20 mouse cellular contexts compared by ENCODE assay signal in the genomic region with DNA sequence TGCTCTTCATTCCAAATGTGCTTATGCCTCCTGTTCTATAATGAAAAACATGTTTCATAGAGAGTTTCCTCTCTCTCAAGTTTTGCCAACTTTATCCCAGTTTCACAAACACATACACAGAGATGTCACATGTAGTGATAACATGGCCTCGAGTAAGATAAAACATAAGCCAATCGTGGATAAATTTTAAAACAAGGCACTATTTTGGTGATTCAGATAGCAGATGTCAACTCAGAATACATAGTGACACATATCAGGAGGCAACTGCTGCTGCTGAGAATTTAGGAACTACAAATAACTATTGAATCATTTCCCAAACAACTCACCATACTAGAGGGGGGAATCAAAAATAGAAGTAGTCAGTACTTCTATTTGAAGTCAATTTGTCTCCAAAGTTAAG.
DNase-seq lines count a peak whose midpoint lies in the region; ATAC-seq lines count a peak whose summit lies in the region.
"Had no signal": no experiment of that assay in that cellular context is flagged by ENCODE, and none has a peak within 500 bp of the region (broad histone marks: within the 10 kb centered on the region; RNA-seq: fewer than 3 reads in every experiment).

No protein-coding gene starts in this region.

- no peaks in the 10 kb centered on the region for H3K27me3 ChIP-seq in forebrain, embryonic 15.5 days
- no peaks in the 10 kb centered on the region for H3K27me3 ChIP-seq in forebrain, embryonic 12.5 days
- H3K27me3 ChIP-seq: hindbrain, embryonic 12.5 days had no signal

- H3K9ac ChIP-seq in forebrain, embryonic 15.5 days (replicated peaks) = no peak overlapping the region
- H3K9ac ChIP-seq in forebrain, embryonic 12.5 days = no peak overlapping the region
- H3K9ac ChIP-seq: hindbrain, embryonic 12.5 days had no signal

- no peaks in the 10 kb centered on the region for H3K4me1 ChIP-seq in forebrain, embryonic 15.5 days
- H3K4me1 ChIP-seq in forebrain, embryonic 12.5 days = peaks cover 3% of the 10 kb centered on the region; the same call in 1 of the 2 replicates
- H3K4me1 ChIP-seq: heart, embryonic 10.5 days had no signal

- peak; percentile 58; the same call in 1 of the 2 replicates for ATAC-seq in forebrain, embryonic 15.5 days (replicated peaks)
- no peak for ATAC-seq in forebrain, embryonic 12.5 days (ENCODE audit: low FRiP score)
- ATAC-seq: hindbrain, embryonic 16.5 days; inflammation-experienced regulatory T-cells, adult 6 months; intestine, postnatal 0 days had no signal

- H3K36me3 ChIP-seq in forebrain, embryonic 15.5 days = no peaks in the 10 kb centered on the region
- H3K36me3 ChIP-seq in forebrain, embryonic 12.5 days (replicated peaks) = no peaks in the 10 kb centered on the region
- H3K36me3 ChIP-seq: embryonic facial prominence, embryonic 10.5 days; heart, embryonic 10.5 days; hindbrain, embryonic 12.5 days had no signal

- 76% methylated on average over 2 of the region's 2 CpGs for WGBS in forebrain, embryonic 15.5 days
- WGBS in forebrain, embryonic 12.5 days = 87% methylated on average over 2 of the region's 2 CpGs

- peak; percentile 40 for DNase-seq in layer of hippocampus, adult 9-11 months
- DNase-seq in layer of hippocampus, postnatal 36 days = no peak
- peak; percentile 54 for DNase-seq in brain, embryonic 18.5 days (ENCODE audit: low read depth, low spot score)
- no peak for DNase-seq in right cerebral cortex, postnatal 10 days (ENCODE audit: low spot score in 2 of 2)
- DNase-seq in neural tube, embryonic 10.5 days (ENCODE audit: extremely low spot score, low spot score) = no peak
- DNase-seq: adrenal gland, postnatal 10 days; cerebellum, adult 2 months; cerebellum, postnatal 10 days; gastrocnemius, postnatal 36 days; heart, adult 18-20 months; heart, postnatal 10 days; heart, postnatal 4 days had no signal

- H3K9me3 ChIP-seq in forebrain, embryonic 15.5 days = no peaks in the 10 kb centered on the region
- H3K9me3 ChIP-seq in forebrain, embryonic 12.5 days = no peaks in the 10 kb centered on the region
- H3K9me3 ChIP-seq: embryonic facial prominence, embryonic 10.5 days; heart, embryonic 10.5 days; hindbrain, embryonic 12.5 days had no signal

- no peak overlapping the region for H3K4me3 ChIP-seq in forebrain, embryonic 15.5 days
- H3K4me3 ChIP-seq in forebrain, embryonic 12.5 days (replicated peaks) = no peak overlapping the region
- H3K4me3 ChIP-seq: embryonic facial prominence, embryonic 10.5 days; heart, embryonic 10.5 days; hindbrain, embryonic 12.5 days had no signal

- H3K27ac ChIP-seq in forebrain, embryonic 15.5 days (replicated peaks) = no peak overlapping the region
- H3K27ac ChIP-seq in forebrain, embryonic 12.5 days = no peak overlapping the region
- H3K27ac ChIP-seq: embryonic facial prominence, embryonic 10.5 days; heart, embryonic 10.5 days; hindbrain, embryonic 12.5 days had no signal

- no peak overlapping the region for H3K4me2 ChIP-seq in forebrain, embryonic 15.5 days (replicated peaks)
- no peak overlapping the region for H3K4me2 ChIP-seq in forebrain, embryonic 12.5 days
- H3K4me2 ChIP-seq: hindbrain, embryonic 12.5 days had no signal

Comparison
In these comparisons a context has a peak if more than half of its experiments do, and no peak if none do; other contexts are left out.
1. DNase-seq: peak in layer of hippocampus, adult 9-11 months (single experiment) and brain, embryonic 18.5 days (single experiment); none in layer of hippocampus, postnatal 36 days (0 of 2), right cerebral cortex, postnatal 10 days (0 of 2) and neural tube, embryonic 10.5 days (single experiment).